In the genomic region with DNA sequence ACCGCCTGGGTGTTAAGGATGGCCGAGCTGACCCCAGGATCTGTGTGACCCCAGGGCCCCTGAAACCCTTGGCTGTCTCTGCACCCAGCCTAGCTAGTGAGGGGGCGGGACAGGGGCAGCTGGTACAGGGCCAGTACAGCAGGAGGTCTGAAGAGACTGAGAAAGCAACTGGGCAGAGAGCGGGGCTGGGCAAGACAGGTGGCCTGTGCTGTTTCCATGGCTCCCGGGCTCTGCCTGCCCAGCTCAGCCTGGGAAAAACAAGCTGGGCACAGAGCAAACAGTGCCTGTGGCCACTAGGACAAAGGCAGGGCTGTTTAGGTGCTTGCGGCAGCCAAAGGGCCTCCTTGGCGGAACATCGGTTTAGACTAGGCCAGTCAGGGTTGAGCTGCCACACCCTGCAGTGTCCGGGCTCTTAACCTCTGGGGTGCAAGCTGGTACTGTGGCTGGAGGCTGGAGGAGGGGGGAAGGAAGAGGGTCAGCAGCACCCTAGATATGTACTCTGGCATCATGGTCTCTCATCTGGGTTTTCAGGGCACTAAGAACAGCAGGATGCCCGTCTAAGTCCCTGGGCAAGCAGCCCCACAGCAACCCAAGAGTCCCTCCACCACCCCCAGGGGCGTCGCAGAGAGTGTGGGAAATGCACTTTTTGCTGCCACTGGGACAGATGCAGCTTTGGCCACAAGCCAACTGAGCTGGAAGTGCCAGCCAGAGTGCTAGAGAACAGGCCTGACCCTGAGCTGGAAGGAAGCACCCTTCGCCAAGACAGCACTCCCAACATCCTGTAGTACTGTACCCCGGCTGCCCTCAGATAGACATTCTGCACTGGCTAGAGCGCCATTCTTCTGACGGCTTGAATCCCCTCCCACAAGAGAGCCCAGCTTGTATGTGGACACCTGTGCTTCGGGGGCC, we compare ENCODE assay signal across 10 mouse cellular contexts. TPM values are rescaled to one million over a fixed set of nuclear protein-coding genes. Genes with fewer than 3 reads are reported as not detected.
DNase-seq lines count a peak whose midpoint lies in the region; ATAC-seq and TF ChIP-seq lines count a peak whose summit lies in the region.
"Had no signal": no experiment of that assay in that cellular context is flagged by ENCODE, and none has a peak within 500 bp of the region (broad histone marks: within the 10 kb centered on the region; RNA-seq: fewer than 3 reads in every experiment).

No protein-coding gene starts in this region.

- WGBS in limb, embryonic 13.5 days, result 83% methylated on average over 17 of the region's 17 CpGs
- 87% methylated on average over 17 of the region's 17 CpGs for WGBS in limb, embryonic 10.5 days
- 82% methylated on average over 17 of the region's 17 CpGs for WGBS in intestine, embryonic 14.5 days

- peaks cover 36% of the 10 kb centered on the region for H3K4me1 ChIP-seq in limb, embryonic 13.5 days
- H3K4me1 ChIP-seq in limb, embryonic 10.5 days, result peaks cover 17% of the 10 kb centered on the region
- H3K4me1 ChIP-seq in intestine, embryonic 14.5 days (replicated peaks; ENCODE audit: control insufficient read depth, insufficient read depth, low read length), result peaks cover 19% of the 10 kb centered on the region

- H3K79me2 ChIP-seq in myocyte (ENCODE audit: control insufficient read depth, insufficient read depth), result peaks cover 5% of the 10 kb centered on the region

- no peak overlapping the region for H3K4me2 ChIP-seq in limb, embryonic 13.5 days (replicated peaks)
- no peak overlapping the region for H3K4me2 ChIP-seq in intestine, embryonic 14.5 days (ENCODE audit: low read length)
- H3K4me2 ChIP-seq in myocyte (ENCODE audit: low read depth), result peak overlapping the region; percentile 30
- H3K4me2 ChIP-seq: heart, embryonic 13.5 days had no signal

- ATAC-seq in limb, embryonic 13.5 days (ENCODE audit: low FRiP score, low read depth), result no peak
- no peak for ATAC-seq in intestine, embryonic 14.5 days (replicated peaks; ENCODE audit: low FRiP score, low TSS enrichment, low read depth)
- ATAC-seq in monocyte, adult 5-6 weeks (replicated peaks; ENCODE audit: insufficient number of reproducible peaks, low FRiP score, low TSS enrichment, poor library complexity, severe bottlenecking), result no peak

- peak; percentile 23 for TF ChIP-seq POLR2A in myocyte (IDR thresholded peaks at IDR 0.05; ENCODE audit: insufficient read length, low read depth)

- no peak for TF ChIP-seq CTCF in left cerebral cortex, adult 2 months (IDR thresholded peaks at IDR 0.05)

- H3K9ac ChIP-seq in limb, embryonic 13.5 days, result no peak overlapping the region
- no peak overlapping the region for H3K9ac ChIP-seq in intestine, embryonic 14.5 days (ENCODE audit: low read length)
- H3K9ac ChIP-seq: heart, embryonic 13.5 days had no signal

- intact Hi-C loops in left cerebral cortex, adult 2 months (cut with DNase I), result loop anchor here (1.0 to 10.0 kb wide), 5 partner anchors 40 to 431 kb away; no protein-coding TSS in a partner anchor

- DNase-seq in limb, embryonic 10.5 days (ENCODE audit: low spot score), result no peak
- DNase-seq in cerebellum, postnatal 14 days, result peak; percentile 67 to 78
- DNase-seq in intestine, embryonic 14.5 days (ENCODE audit: low spot score), result no peak
- peak; percentile 37 to 72 for DNase-seq in left cerebral cortex, adult 2 months (ENCODE audit: extremely low spot score in 1 of 2, low spot score in 2 of 2)
- no peak for DNase-seq in natural killer cell, adult 2 months (ENCODE audit: low spot score in 2 of 2)

- no peak overlapping the region for H3ac ChIP-seq in myocyte (ENCODE audit: control insufficient read depth, insufficient read length)

- peak overlapping the region; percentile 33; the same call in 1 of the 2 replicates for H3K27ac ChIP-seq in limb, embryonic 13.5 days
- no peak overlapping the region for H3K27ac ChIP-seq in limb, embryonic 10.5 days
- peak overlapping the region; percentile 27; the same call in 1 of the 2 replicates for H3K27ac ChIP-seq in intestine, embryonic 14.5 days (ENCODE audit: low read depth)
- peak overlapping the region; percentile 42; the same call in 1 of the 2 replicates for H3K27ac ChIP-seq in left cerebral cortex, adult 2 months
- H3K27ac ChIP-seq: heart, embryonic 13.5 days had no signal

- peaks cover 34% of the 10 kb centered on the region for H3K27me3 ChIP-seq in limb, embryonic 13.5 days
- peaks cover 49% of the 10 kb centered on the region for H3K27me3 ChIP-seq in limb, embryonic 10.5 days (ENCODE audit: low read depth, poor library complexity, severe bottlenecking)
- H3K27me3 ChIP-seq in intestine, embryonic 14.5 days (replicated peaks; ENCODE audit: control insufficient read depth, insufficient read depth, low read length), result peaks cover 18% of the 10 kb centered on the region
- H3K27me3 ChIP-seq in myocyte (ENCODE audit: control insufficient read depth, insufficient read depth, insufficient read length), result no peaks in the 10 kb centered on the region

- no peak overlapping the region for H3K4me3 ChIP-seq in limb, embryonic 13.5 days
- H3K4me3 ChIP-seq in limb, embryonic 10.5 days, result no peak overlapping the region
- no peak overlapping the region for H3K4me3 ChIP-seq in intestine, embryonic 14.5 days (ENCODE audit: low read depth, low read length)
- H3K4me3 ChIP-seq in left cerebral cortex, adult 2 months, result no peak overlapping the region
- H3K4me3 ChIP-seq in myocyte, result no peak overlapping the region
- H3K4me3 ChIP-seq: heart, embryonic 13.5 days had no signal

- no peaks in the 10 kb centered on the region for H3K36me3 ChIP-seq in limb, embryonic 13.5 days
- no peaks in the 10 kb centered on the region for H3K36me3 ChIP-seq in limb, embryonic 10.5 days
- no peaks in the 10 kb centered on the region for H3K36me3 ChIP-seq in intestine, embryonic 14.5 days (ENCODE audit: control insufficient read depth, insufficient read depth, low read length)
- H3K36me3 ChIP-seq in myocyte (ENCODE audit: control insufficient read depth, insufficient read depth), result no peaks in the 10 kb centered on the region
- H3K36me3 ChIP-seq: heart, embryonic 13.5 days had no signal

- H3K9me3 ChIP-seq in limb, embryonic 13.5 days, result peaks cover 8% of the 10 kb centered on the region; the same call in 1 of the 2 replicates
- no peaks in the 10 kb centered on the region for H3K9me3 ChIP-seq in limb, embryonic 10.5 days (replicated peaks)
- no peaks in the 10 kb centered on the region for H3K9me3 ChIP-seq in intestine, embryonic 14.5 days (ENCODE audit: control insufficient read depth, low read length)

TF ChIP-seq in myocyte, 11 proteins besides CTCF, POLR2A, EP300 and RAD21:
- TF ChIP-seq TCF3 (IDR thresholded peaks at IDR 0.05; ENCODE audit: insufficient read length, low read depth) (peak; percentile 63), MYOD1 (IDR thresholded peaks at IDR 0.05; ENCODE audit: control insufficient read depth in 1 of 3, insufficient read length in 2 of 3, low read depth in 2 of 3) (peak; percentile 27 to 98 (median 97)), MAX (IDR thresholded peaks at IDR 0.05; ENCODE audit: low read depth) (no peak), MYOG (IDR thresholded peaks at IDR 0.05; ENCODE audit: control insufficient read depth in 1 of 3, insufficient read depth in 1 of 3, insufficient read length in 2 of 3, low read depth in 2 of 3) (peak; percentile 50 to 98 (median 94)), TCF12 (IDR thresholded peaks at IDR 0.05; ENCODE audit: insufficient read depth, poor library complexity, severe bottlenecking) (peak; percentile 50)

RNA-seq across cellular contexts. Expression of a gene that starts 31.3 kb away (rescaled TPM):
- polyA plus RNA-seq in limb, embryonic 13.5 days (2015; fragmentation: Nextera tagmentation; extraction: Ambion mirVana), result 29.1 and 34.9 TPM in 2 replicates
- 10.9 and 17.1 TPM in 2 replicates for polyA plus RNA-seq in limb, embryonic 10.5 days (2016; fragmentation: Nextera tagmentation; extraction: Ambion mirVana)
- polyA plus RNA-seq in intestine, embryonic 14.5 days (2014; fragmentation: Nextera tagmentation; extraction: Ambion mirVana), result 0.42 and 2.2 TPM in 2 replicates
- 10 to 100 TPM; 33.8 to 35.5 TPM for total RNA-seq in left cerebral cortex, adult 2 months (2021)
- polyA plus RNA-seq in myocyte (2012; fragmentation: generic; extraction: Trizol), result 7.9 TPM
- not detected in 3 replicates for total RNA-seq in monocyte, adult 5-6 weeks (2017)
- total RNA-seq: neutrophil, adult 5-6 weeks had no signal

Comparison
In these comparisons a context has a peak if more than half of its experiments do, and no peak if none do; other contexts are left out.
1. DNase-seq: peak in cerebellum, postnatal 14 days (2 of 2) and left cerebral cortex, adult 2 months (2 of 2); none in limb, embryonic 10.5 days (single experiment), intestine, embryonic 14.5 days (single experiment) and natural killer cell, adult 2 months (0 of 2).